Mouse (Mus musculus) lung, embryonic 14.5 days (tissue): ENCODE measurements around the gene Abcb4. TPM values are rescaled to one million over a fixed set of nuclear protein-coding genes. Genes with fewer than 3 reads are reported as not detected.

Source experiments
- ATAC-seq: fragments of 200-750 bp; cut with Nextera tagmentation; 2 replicates; pipeline ENCODE4 v1.8.0; 2017; ENCODE audit warnings: mild to moderate bottlenecking, moderate TSS enrichment, moderate library complexity; ENCODE audit not compliant: insufficient read depth
- DNase-seq: peaks from one replicate; pipeline ENCODE4 v3.0.0-alpha.2; 2015
- H3K27ac ChIP-seq: fragments of 300-500 bp; sonication (generic); 2 replicates; pipeline ENCODE4 v1.5.1; 2014; ENCODE audit warnings: low read depth, mild to moderate bottlenecking, moderate library complexity
- H3K27me3 ChIP-seq: fragments of 300-500 bp; sonication (generic); 2 replicates; pipeline ENCODE4 v1.6.1; 2014; ENCODE audit warnings: low read length, control low read depth; ENCODE audit not compliant: insufficient read depth
- H3K36me3 ChIP-seq: fragments of 300-500 bp; sonication (generic); 2 replicates; pipeline ENCODE4 v1.6.1; 2014; ENCODE audit warnings: control low read depth; ENCODE audit not compliant: insufficient read depth
- H3K4me1 ChIP-seq: fragments of 300-500 bp; sonication (generic); 2 replicates; pipeline ENCODE4 v1.6.1; 2014; ENCODE audit warnings: antibody characterized with exemption, control low read depth; ENCODE audit not compliant: insufficient read depth
- H3K4me2 ChIP-seq: fragments of 300-500 bp; sonication (generic); 2 replicates; pipeline ENCODE4 v1.6.1; 2014; ENCODE audit warnings: mild to moderate bottlenecking
- H3K4me3 ChIP-seq: fragments of 300-500 bp; sonication (generic); 2 replicates; pipeline ENCODE4 v1.5.1; 2014; ENCODE audit warnings: low read depth, low read length
- H3K9ac ChIP-seq: fragments of 300-500 bp; sonication (generic); 2 replicates; pipeline ENCODE4 v1.6.1; 2014
- H3K9me3 ChIP-seq: fragments of 300-500 bp; sonication (generic); 2 replicates; pipeline ENCODE4 v1.6.1; 2016; ENCODE audit warnings: low read depth, low read length, control low read depth
- CTCF ChIP-seq: IDR thresholded peaks from 2 replicates; pipeline ENCODE4 v1.5.1; 2016; ENCODE audit warnings: antibody characterized with exemption, low read depth
- WGBS: fragments of 180-500 bp; shearing (Covaris S2); extraction: QIAGEN DNeasy Blood & Tissue Kit; methylation state at CpG from one replicate; pipeline ENCODE4 v1.1.7; 2014; 5-methylcytosine and 5-hydroxymethylcytosine counted together
- polyA plus RNA-seq: library from polyadenylated mRNA; unstranded; fragments of >200 nt; fragmentation: Nextera tagmentation; extraction: Ambion mirVana; gene quantifications from 2 replicates; pipeline ENCODE4 v1.2.1, GENCODE M21; 2014

Gene Abcb4
- polyA plus RNA-seq, 1 experiment from 2014 or later = 0.22 TPM

- DNase-seq = no peak
- no peak overlapping the region for H3K27ac ChIP-seq
- H3K9ac ChIP-seq = no peak overlapping the region
- H3K4me2 ChIP-seq = no peak overlapping the region
- TF ChIP-seq CTCF = no peak
- no peaks in the 10 kb centered on the region for H3K36me3 ChIP-seq
- no peak overlapping the region for H3K4me3 ChIP-seq
- no peaks in the 10 kb centered on the region for H3K9me3 ChIP-seq
- no peaks in the 10 kb centered on the region for H3K27me3 ChIP-seq
- ATAC-seq = no peak
- no peaks in the 10 kb centered on the region for H3K4me1 ChIP-seq
- 80% methylated on average over 3 of the region's 3 CpGs for WGBS
These were observed 62.0 kb downstream of the Abcb4 start for GRCm38 (mm10) chr5:8955544-8955943.

GRCm38 (mm10) chr5:8960534-8960933, 67.0 kb downstream of the Abcb4 start:
- 76% methylated on average over 4 of the region's 4 CpGs for WGBS
- Histone ChIP-seq H3K4me2 (no peak overlapping the region), H3K9ac (no peak overlapping the region), H3K4me1 (no peaks in the 10 kb centered on the region), H3K27ac (no peak overlapping the region), H3K27me3 (no peaks in the 10 kb centered on the region), H3K4me3 (no peak overlapping the region), H3K9me3 (no peaks in the 10 kb centered on the region), H3K36me3 (peaks cover 6% of the 10 kb centered on the region)
- ATAC-seq = no peak
- DNase-seq = no peak
- TF ChIP-seq CTCF = no peak

GRCm38 (mm10) chr5:8964487-8964886, 71.0 kb downstream of the Abcb4 start:
- no peak for TF ChIP-seq CTCF
- Histone ChIP-seq H3K36me3 (peaks cover 33% of the 10 kb centered on the region), H3K9me3 (no peaks in the 10 kb centered on the region), H3K4me3 (no peak overlapping the region), H3K27me3 (no peaks in the 10 kb centered on the region), H3K27ac (no peak overlapping the region), H3K4me2 (no peak overlapping the region), H3K9ac (no peak overlapping the region), H3K4me1 (no peaks in the 10 kb centered on the region)
- WGBS = 92% methylated on average over 5 of the region's 5 CpGs
- DNase-seq (no peak), ATAC-seq (no peak)

- TF ChIP-seq CTCF = no peak
- no peaks in the 10 kb centered on the region for H3K4me1 ChIP-seq
- H3K27me3 ChIP-seq = no peaks in the 10 kb centered on the region
- DNase-seq (no peak), ATAC-seq (no peak)
- H3K27ac ChIP-seq = no peak overlapping the region
- H3K9ac ChIP-seq = no peak overlapping the region
- 100% methylated on average over 2 of the region's 2 CpGs for WGBS
- H3K36me3 ChIP-seq = peaks cover 52% of the 10 kb centered on the region; the same call in 1 of the 2 replicates
- H3K9me3 ChIP-seq = no peaks in the 10 kb centered on the region
- no peak overlapping the region for H3K4me2 ChIP-seq
- H3K4me3 ChIP-seq = no peak overlapping the region
These were observed 77.2 kb downstream of the Abcb4 start for GRCm38 (mm10) chr5:8970694-8971093.

GRCm38 (mm10) chr5:8972355-8972754, 78.8 kb downstream of the Abcb4 start:
- no peak overlapping the region for H3K4me3 ChIP-seq
- no peak for TF ChIP-seq CTCF
- DNase-seq (no peak), ATAC-seq (no peak)
- no peak overlapping the region for H3K4me2 ChIP-seq
- H3K9ac ChIP-seq = no peak overlapping the region
- H3K9me3 ChIP-seq = no peaks in the 10 kb centered on the region
- H3K27ac ChIP-seq = no peak overlapping the region
- H3K27me3 ChIP-seq = no peaks in the 10 kb centered on the region
- H3K36me3 ChIP-seq = peaks cover 38% of the 10 kb centered on the region; the same call in 1 of the 2 replicates
- H3K4me1 ChIP-seq = no peaks in the 10 kb centered on the region
- WGBS = 90% methylated on average over 7 of the region's 7 CpGs

GRCm38 (mm10) chr5:8974721-8975120, 81.2 kb downstream of the Abcb4 start:
- no peaks in the 10 kb centered on the region for H3K27me3 ChIP-seq
- H3K27ac ChIP-seq = no peak overlapping the region
- H3K4me3 ChIP-seq = no peak overlapping the region
- no peak overlapping the region for H3K4me2 ChIP-seq
- no peaks in the 10 kb centered on the region for H3K4me1 ChIP-seq
- no peak overlapping the region for H3K9ac ChIP-seq
- H3K9me3 ChIP-seq = no peaks in the 10 kb centered on the region
- TF ChIP-seq CTCF = no peak
- peaks cover 30% of the 10 kb centered on the region; the same call in 1 of the 2 replicates for H3K36me3 ChIP-seq
- no peak for ATAC-seq
- DNase-seq = no peak

GRCm38 (mm10) chr5:8985470-8985869, 92.0 kb downstream of the Abcb4 start:
- H3K27ac ChIP-seq = no peak overlapping the region
- H3K9ac ChIP-seq = no peak overlapping the region
- no peaks in the 10 kb centered on the region for H3K4me1 ChIP-seq
- no peaks in the 10 kb centered on the region for H3K27me3 ChIP-seq
- no peak for ATAC-seq
- DNase-seq = no peak
- no peak for TF ChIP-seq CTCF
- WGBS = 83% methylated on average over 3 of the region's 3 CpGs
- no peaks in the 10 kb centered on the region for H3K9me3 ChIP-seq
- peaks cover 40% of the 10 kb centered on the region for H3K36me3 ChIP-seq
- no peak overlapping the region for H3K4me3 ChIP-seq
- no peak overlapping the region for H3K4me2 ChIP-seq

GRCm38 (mm10) chr5:8987925-8988324, 94.4 kb downstream of the Abcb4 start:
- peaks cover 51% of the 10 kb centered on the region for H3K36me3 ChIP-seq

More at GRCm38 (mm10) chr5:8987925-8988324, 94.4 kb downstream of the Abcb4 start:
- Histone ChIP-seq H3K4me1 (no peaks in the 10 kb centered on the region), H3K4me3 (no peak overlapping the region), H3K27ac (no peak overlapping the region), H3K9me3 (no peaks in the 10 kb centered on the region), H3K9ac (no peak overlapping the region), H3K27me3 (no peaks in the 10 kb centered on the region), H3K4me2 (no peak overlapping the region)
- WGBS = 94% methylated on average over 5 of the region's 5 CpGs
- ATAC-seq (no peak), DNase-seq (no peak)
- no peak for TF ChIP-seq CTCF
